Mouse (Mus musculus) kidney, postnatal 0 days (tissue): ENCODE data around the gene B230217C12Rik. TPM values are rescaled to one million over a fixed set of nuclear protein-coding genes. Genes with fewer than 3 reads are reported as not detected.

ENCODE experiments used
- ATAC-seq: fragments of 200-750 bp; cut with Nextera tagmentation; replicated peaks from 2 replicates; pipeline ENCODE4 v1.8.0; 2017; ENCODE audit warnings: low read depth, moderate number of reproducible peaks, moderate TSS enrichment, moderate library complexity; ENCODE audit not compliant: low FRiP score
- DNase-seq: peaks from one replicate; pipeline ENCODE4 v3.0.0-alpha.2; 2016; ENCODE audit warnings: low spot score
- H3K27ac ChIP-seq: fragments of 300-500 bp; sonication (generic); 2 replicates; pipeline ENCODE4 v1.5.1; 2014; ENCODE audit warnings: mild to moderate bottlenecking
- H3K27me3 ChIP-seq: fragments of 300-500 bp; sonication (generic); 2 replicates; pipeline ENCODE4 v1.6.1; 2014; ENCODE audit warnings: low read length, mixed read lengths; ENCODE audit not compliant: insufficient read depth
- H3K36me3 ChIP-seq: fragments of 300-500 bp; sonication (generic); 2 replicates; pipeline ENCODE4 v1.6.1; 2014; ENCODE audit warnings: low read length, mixed read lengths; ENCODE audit not compliant: insufficient read depth
- H3K4me1 ChIP-seq: fragments of 300-500 bp; sonication (generic); replicated peaks from 2 replicates; pipeline ENCODE4 v1.6.1; 2014; ENCODE audit warnings: antibody characterized with exemption, low read length, mixed read lengths; ENCODE audit not compliant: insufficient read depth
- H3K4me2 ChIP-seq: fragments of 300-500 bp; sonication (generic); 2 replicates; pipeline ENCODE4 v1.6.1; 2014; ENCODE audit warnings: mild to moderate bottlenecking, low read length, moderate library complexity, mixed read lengths
- H3K4me3 ChIP-seq: fragments of 300-500 bp; sonication (generic); replicated peaks from 2 replicates; pipeline ENCODE4 v1.5.1; 2014; ENCODE audit warnings: low read depth, low read length
- H3K9ac ChIP-seq: fragments of 300-500 bp; sonication (generic); 2 replicates; pipeline ENCODE4 v1.6.1; 2014; ENCODE audit warnings: low read depth, low read length
- H3K9me3 ChIP-seq: fragments of 300-500 bp; sonication (generic); replicated peaks from 2 replicates; pipeline ENCODE4 v1.6.1; 2016; ENCODE audit warnings: low read length, inconsistent platforms, mixed read lengths
- CTCF ChIP-seq: IDR thresholded peaks from 2 replicates; pipeline ENCODE4 v1.5.1; 2016; ENCODE audit warnings: antibody characterized with exemption, low read depth, mild to moderate bottlenecking, moderate library complexity
- WGBS: fragments of 180-500 bp; shearing (Covaris S2); extraction: QIAGEN DNeasy Blood & Tissue Kit; methylation state at CpG from one replicate; pipeline ENCODE4 v1.1.7; 2014; 5-methylcytosine and 5-hydroxymethylcytosine counted together
- polyA plus RNA-seq: library from polyadenylated mRNA; unstranded; fragments of >200 nt; fragmentation: Nextera tagmentation; extraction: Ambion mirVana; gene quantifications from 2 replicates; pipeline ENCODE4 v1.2.1, GENCODE M21; 2015

Gene B230217C12Rik
- polyA plus RNA-seq, 1 experiment from 2014 or later: 5.6 TPM

GRCm38 (mm10) chr11:97808093-97808492 is 32.5 kb upstream of the B230217C12Rik start:
- WGBS: 44% methylated on average over 2 of the region's 2 CpGs
- H3K4me2 ChIP-seq: peak overlapping the region; percentile 19; the same call in 1 of the 2 replicates
- no peak for ATAC-seq
- H3K9ac ChIP-seq: no peak overlapping the region
- no peak overlapping the region for H3K4me3 ChIP-seq
- H3K9me3 ChIP-seq: no peaks in the 10 kb centered on the region
- H3K27ac ChIP-seq: peak overlapping the region; percentile 77
- peaks cover 11% of the 10 kb centered on the region; the same call in 1 of the 2 replicates for H3K36me3 ChIP-seq
- H3K4me1 ChIP-seq: peaks cover 86% of the 10 kb centered on the region
- TF ChIP-seq CTCF: no peak
- DNase-seq: peak; percentile 86
- H3K27me3 ChIP-seq: no peaks in the 10 kb centered on the region

- WGBS: 43% methylated on average over 5 of the region's 5 CpGs
- peak overlapping the region; percentile 77 for H3K27ac ChIP-seq
- peaks cover 91% of the 10 kb centered on the region for H3K4me1 ChIP-seq
- H3K4me3 ChIP-seq: no peak overlapping the region
- no peaks in the 10 kb centered on the region for H3K27me3 ChIP-seq
- ATAC-seq: no peak
- no peak for DNase-seq
- no peak for TF ChIP-seq CTCF
- H3K9me3 ChIP-seq: no peaks in the 10 kb centered on the region
- peaks cover 11% of the 10 kb centered on the region; the same call in 1 of the 2 replicates for H3K36me3 ChIP-seq
- H3K4me2 ChIP-seq: peak overlapping the region; percentile 19; the same call in 1 of the 2 replicates
- H3K9ac ChIP-seq: no peak overlapping the region
Measured at GRCm38 (mm10) chr11:97808621-97809234, 31.9 kb upstream of the B230217C12Rik start.

- TF ChIP-seq CTCF: no peak
- ATAC-seq (no peak), DNase-seq (no peak)
- Histone ChIP-seq H3K4me1 (peaks cover 84% of the 10 kb centered on the region), H3K4me3 (no peak overlapping the region), H3K9ac (no peak overlapping the region; the same call in 1 of the 2 replicates), H3K27ac (peak overlapping the region; percentile 77), H3K9me3 (no peaks in the 10 kb centered on the region), H3K27me3 (no peaks in the 10 kb centered on the region), H3K36me3 (peaks cover 12% of the 10 kb centered on the region), H3K4me2 (no peak overlapping the region)
- WGBS: 54% methylated on average over 7 of the region's 7 CpGs
Measured at GRCm38 (mm10) chr11:97809235-97810121, 31.1 kb upstream of the B230217C12Rik start.

GRCm38 (mm10) chr11:97810356-97810755 is 30.2 kb upstream of the B230217C12Rik start:
- ATAC-seq (no peak), DNase-seq (no peak)
- Histone ChIP-seq H3K27me3 (no peaks in the 10 kb centered on the region), H3K4me2 (no peak overlapping the region), H3K9me3 (no peaks in the 10 kb centered on the region), H3K4me1 (peaks cover 79% of the 10 kb centered on the region), H3K27ac (peak overlapping the region; percentile 84), H3K9ac (no peak overlapping the region), H3K4me3 (no peak overlapping the region), H3K36me3 (peaks cover 20% of the 10 kb centered on the region)
- TF ChIP-seq CTCF: no peak
- 72% methylated on average over 7 of the region's 7 CpGs for WGBS

- no peak for TF ChIP-seq CTCF
- Histone ChIP-seq H3K9me3 (no peaks in the 10 kb centered on the region), H3K27me3 (no peaks in the 10 kb centered on the region), H3K36me3 (peaks cover 25% of the 10 kb centered on the region), H3K9ac (no peak overlapping the region), H3K4me3 (no peak overlapping the region), H3K4me2 (no peak overlapping the region), H3K4me1 (peaks cover 76% of the 10 kb centered on the region), H3K27ac (peak overlapping the region; percentile 84)
- ATAC-seq (no peak), DNase-seq (no peak)
- WGBS: 40% methylated on average over 3 of the region's 3 CpGs
Measured at GRCm38 (mm10) chr11:97810970-97811369, 29.6 kb upstream of the B230217C12Rik start.

GRCm38 (mm10) chr11:97811569-97812362 is 28.8 kb upstream of the B230217C12Rik start:
- H3K4me2 ChIP-seq: peak overlapping the region; percentile 29; the same call in 1 of the 2 replicates
- no peak for TF ChIP-seq CTCF
- 42% methylated on average over 12 of the region's 13 CpGs for WGBS
- DNase-seq (no peak), ATAC-seq (peak; percentile 61)
- no peaks in the 10 kb centered on the region for H3K9me3 ChIP-seq
- peaks cover 77% of the 10 kb centered on the region for H3K4me1 ChIP-seq
- H3K36me3 ChIP-seq: peaks cover 28% of the 10 kb centered on the region
- H3K9ac ChIP-seq: no peak overlapping the region; the same call in 1 of the 2 replicates
- no peaks in the 10 kb centered on the region for H3K27me3 ChIP-seq
- H3K27ac ChIP-seq: peak overlapping the region; percentile 84
- no peak overlapping the region for H3K4me3 ChIP-seq
